Mouse (Mus musculus) intestine, postnatal 0 days (tissue): Measurements from ENCODE around the gene Adamtsl3. TPM values are rescaled to one million over a fixed set of nuclear protein-coding genes. Genes with fewer than 3 reads are reported as not detected.

Experiments
- ATAC-seq: fragments of 200-750 bp; cut with Nextera tagmentation; 2 replicates; pipeline ENCODE4 v1.8.0; 2017; ENCODE audit warnings: mild to moderate bottlenecking, moderate TSS enrichment, moderate library complexity
- H3K27ac ChIP-seq: fragments of 300-500 bp; sonication (generic); 2 replicates; pipeline ENCODE4 v1.5.1; 2014; ENCODE audit warnings: mild to moderate bottlenecking, low read depth, low read length, moderate library complexity
- H3K27me3 ChIP-seq: fragments of 300-500 bp; sonication (generic); replicated peaks from 2 replicates; pipeline ENCODE4 v1.6.1; 2014; ENCODE audit warnings: low read length, mixed read lengths; ENCODE audit not compliant: control insufficient read depth, insufficient read depth
- H3K36me3 ChIP-seq: fragments of 300-500 bp; sonication (generic); 2 replicates; pipeline ENCODE4 v1.6.1; 2014; ENCODE audit warnings: mild to moderate bottlenecking, moderate library complexity; ENCODE audit not compliant: control insufficient read depth, insufficient read depth
- H3K4me1 ChIP-seq: fragments of 300-500 bp; sonication (generic); replicated peaks from 2 replicates; pipeline ENCODE4 v1.6.1; 2014; ENCODE audit warnings: antibody characterized with exemption, low read length, mixed read lengths; ENCODE audit not compliant: control insufficient read depth, insufficient read depth
- H3K4me2 ChIP-seq: fragments of 300-500 bp; sonication (generic); replicated peaks from 2 replicates; pipeline ENCODE4 v1.6.1; 2014; ENCODE audit warnings: low read depth, mild to moderate bottlenecking, moderate library complexity
- H3K4me3 ChIP-seq: fragments of 300-500 bp; sonication (generic); 2 replicates; pipeline ENCODE4 v1.5.1; 2014; ENCODE audit warnings: low read depth, low read length
- H3K9ac ChIP-seq: fragments of 300-500 bp; sonication (generic); 2 replicates; pipeline ENCODE4 v1.6.1; 2014; ENCODE audit warnings: mild to moderate bottlenecking, low read depth, low read length
- H3K9me3 ChIP-seq: fragments of 300-500 bp; sonication (generic); 2 replicates; pipeline ENCODE4 v1.6.1; 2016; ENCODE audit warnings: mixed run types; ENCODE audit not compliant: control insufficient read depth
- CTCF ChIP-seq: sonication (generic); IDR thresholded peaks from 2 replicates; pipeline ENCODE4 v1.5.1; 2016; ENCODE audit warnings: low read depth, mild to moderate bottlenecking, control low read depth, antibody characterized with exemption, moderate library complexity
- WGBS: fragments of 180-500 bp; shearing (Covaris S2); extraction: QIAGEN DNeasy Blood & Tissue Kit; methylation state at CpG from one replicate; pipeline ENCODE4 v1.1.7; 2014; 5-methylcytosine and 5-hydroxymethylcytosine counted together
- polyA plus RNA-seq: library from polyadenylated mRNA; unstranded; fragments of >200 nt; fragmentation: Nextera tagmentation; extraction: Ambion mirVana; gene quantifications from 2 replicates; pipeline ENCODE4 v1.2.1, GENCODE M21; 2015

Gene Adamtsl3
- polyA plus RNA-seq, 1 experiment from 2014 or later: 0.96 TPM

DNA sequence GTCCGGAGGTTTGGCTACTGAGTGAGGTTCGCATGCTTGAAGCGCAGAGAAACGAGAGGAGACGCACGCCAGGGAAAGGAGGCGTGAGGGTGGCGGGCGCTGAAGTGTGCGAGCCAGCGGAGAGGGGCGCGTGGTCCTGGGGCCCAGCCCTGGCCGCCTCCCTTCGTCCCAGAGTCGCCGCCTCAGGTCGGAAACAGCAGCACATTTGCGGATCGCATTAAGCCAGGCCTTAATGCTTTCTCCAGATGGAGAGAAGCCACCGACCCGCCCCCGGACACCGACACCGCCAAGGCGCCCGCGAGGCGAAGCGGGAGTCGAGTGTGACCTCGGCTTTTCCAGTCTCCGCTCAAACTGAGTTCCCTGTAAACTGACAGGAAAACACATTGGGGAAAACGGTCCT, 638 bp downstream of the Adamtsl3 start:
- Histone ChIP-seq H3K36me3 (no peaks in the 10 kb centered on the region), H3K9ac (no peak overlapping the region), H3K9me3 (no peaks in the 10 kb centered on the region), H3K4me3 (peak overlapping the region; percentile 36), H3K4me1 (no peaks in the 10 kb centered on the region), H3K4me2 (peak overlapping the region; percentile 63), H3K27ac (no peak overlapping the region), H3K27me3 (peaks cover 31% of the 10 kb centered on the region)
- TF ChIP-seq CTCF: no peak
- WGBS: 2% methylated on average over 34 of the region's 34 CpGs
- ATAC-seq: no peak

DNA sequence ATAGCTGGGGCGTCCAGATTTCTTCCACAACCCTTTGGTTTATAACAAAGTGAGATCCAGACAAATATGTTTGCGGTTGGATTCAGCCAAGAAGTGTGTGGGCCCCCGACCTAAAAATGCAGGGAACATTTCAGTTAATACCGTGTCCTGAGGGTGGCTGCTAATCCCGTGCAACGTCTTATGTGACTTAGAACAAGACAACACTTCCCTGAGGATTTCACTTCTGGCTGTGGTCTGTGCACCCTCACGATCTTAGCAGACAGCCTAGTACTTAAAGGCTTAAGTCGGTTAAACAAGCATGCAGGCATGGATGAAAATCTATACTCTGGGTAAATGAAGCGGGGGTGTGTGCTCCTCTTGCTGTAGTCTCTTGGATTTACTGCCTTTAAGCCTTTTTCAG, 2.6 kb downstream of the Adamtsl3 start:
- Histone ChIP-seq H3K9ac (no peak overlapping the region), H3K4me3 (no peak overlapping the region), H3K4me1 (no peaks in the 10 kb centered on the region), H3K27me3 (peaks cover 31% of the 10 kb centered on the region), H3K27ac (no peak overlapping the region), H3K9me3 (no peaks in the 10 kb centered on the region), H3K36me3 (no peaks in the 10 kb centered on the region), H3K4me2 (no peak overlapping the region)
- TF ChIP-seq CTCF: no peak
- ATAC-seq: no peak
- WGBS: 70% methylated on average over 9 of the region's 9 CpGs

DNA sequence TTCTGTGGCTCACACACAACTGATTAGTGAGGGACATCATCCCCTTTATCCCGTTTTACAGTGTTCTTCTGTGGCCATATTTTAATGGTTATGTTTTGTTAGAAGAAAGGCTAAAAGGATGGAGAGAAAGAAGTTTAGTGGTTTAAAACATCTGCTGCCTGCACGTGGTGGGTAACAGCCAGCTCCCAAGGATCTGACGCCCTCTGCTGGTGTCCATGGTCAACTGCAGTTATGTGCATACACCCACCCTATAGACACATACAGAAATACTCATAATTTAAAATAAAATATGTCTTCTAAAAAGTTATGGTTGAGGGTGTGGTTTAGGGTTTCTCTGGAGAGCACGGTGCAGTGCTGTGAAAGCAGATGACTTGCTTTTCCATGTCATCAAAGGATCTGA, 3.0 kb downstream of the Adamtsl3 start:
- no peak overlapping the region for H3K27ac ChIP-seq

DNA sequence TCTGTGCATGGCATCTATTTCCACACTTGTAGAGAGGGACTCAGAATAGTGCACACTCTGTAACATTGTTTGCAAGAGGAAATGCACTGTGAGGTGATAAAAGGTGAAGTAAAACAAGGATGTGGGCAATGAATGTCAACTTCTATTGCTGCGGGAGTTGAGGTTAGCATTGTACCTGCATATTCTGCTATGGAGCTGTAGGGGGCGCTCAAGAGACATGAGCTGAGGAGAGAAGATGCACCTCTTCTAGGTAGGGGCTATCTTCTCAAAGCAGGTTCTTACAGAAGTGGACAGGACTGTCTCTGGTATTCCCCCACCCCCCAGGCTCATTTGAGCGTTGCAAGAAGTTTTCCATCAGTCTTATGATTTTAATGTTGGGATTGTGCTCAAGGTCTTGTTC, 3.7 kb downstream of the Adamtsl3 start:
- H3K9ac ChIP-seq: no peak overlapping the region
- H3K9me3 ChIP-seq: no peaks in the 10 kb centered on the region
- 54% methylated on average over 3 of the region's 3 CpGs for WGBS
- H3K36me3 ChIP-seq: no peaks in the 10 kb centered on the region
- no peak overlapping the region for H3K4me2 ChIP-seq
- H3K4me1 ChIP-seq: no peaks in the 10 kb centered on the region
- no peak overlapping the region for H3K4me3 ChIP-seq
- ATAC-seq: no peak
- peaks cover 30% of the 10 kb centered on the region for H3K27me3 ChIP-seq
- peak; percentile 68 for TF ChIP-seq CTCF
- no peak overlapping the region for H3K27ac ChIP-seq

More for the DNA sequence above, 3.0 kb downstream of the Adamtsl3 start:
- no peak overlapping the region for H3K4me3 ChIP-seq
- no peak overlapping the region for H3K4me2 ChIP-seq
- WGBS: 77% methylated on average over 4 of the region's 4 CpGs
- no peaks in the 10 kb centered on the region for H3K4me1 ChIP-seq
- H3K36me3 ChIP-seq: no peaks in the 10 kb centered on the region
- ATAC-seq: no peak
- H3K9ac ChIP-seq: no peak overlapping the region
- peaks cover 31% of the 10 kb centered on the region for H3K27me3 ChIP-seq
- peak; percentile 29 for TF ChIP-seq CTCF
- no peaks in the 10 kb centered on the region for H3K9me3 ChIP-seq

DNA sequence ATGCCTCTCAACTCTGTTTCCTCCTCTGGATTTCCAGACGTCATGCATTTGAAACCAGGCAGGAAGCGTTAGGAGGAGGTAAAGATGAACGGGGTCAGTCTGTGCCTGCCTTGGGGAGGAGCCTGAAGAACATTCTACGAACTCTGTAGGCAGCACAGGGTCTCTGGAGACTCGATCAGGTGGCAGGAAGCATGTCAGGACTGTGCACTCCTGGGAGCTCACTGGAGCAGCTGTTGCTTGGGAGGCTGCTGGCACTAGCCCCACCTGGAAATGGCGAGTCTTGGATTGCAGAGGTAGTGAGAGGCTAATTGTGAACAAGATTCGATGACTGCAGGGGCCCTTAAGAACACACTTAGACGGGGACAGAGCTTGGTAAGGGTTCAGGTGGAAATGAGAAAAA, 6.0 kb downstream of the Adamtsl3 start:
- WGBS: 37% methylated on average over 8 of the region's 8 CpGs
- H3K36me3 ChIP-seq: no peaks in the 10 kb centered on the region
- no peaks in the 10 kb centered on the region for H3K4me1 ChIP-seq
- H3K9me3 ChIP-seq: no peaks in the 10 kb centered on the region
- peaks cover 9% of the 10 kb centered on the region for H3K27me3 ChIP-seq
- no peak overlapping the region for H3K27ac ChIP-seq
- TF ChIP-seq CTCF: no peak
- ATAC-seq: no peak
- no peak overlapping the region for H3K4me2 ChIP-seq
- H3K9ac ChIP-seq: no peak overlapping the region
- no peak overlapping the region for H3K4me3 ChIP-seq

DNA sequence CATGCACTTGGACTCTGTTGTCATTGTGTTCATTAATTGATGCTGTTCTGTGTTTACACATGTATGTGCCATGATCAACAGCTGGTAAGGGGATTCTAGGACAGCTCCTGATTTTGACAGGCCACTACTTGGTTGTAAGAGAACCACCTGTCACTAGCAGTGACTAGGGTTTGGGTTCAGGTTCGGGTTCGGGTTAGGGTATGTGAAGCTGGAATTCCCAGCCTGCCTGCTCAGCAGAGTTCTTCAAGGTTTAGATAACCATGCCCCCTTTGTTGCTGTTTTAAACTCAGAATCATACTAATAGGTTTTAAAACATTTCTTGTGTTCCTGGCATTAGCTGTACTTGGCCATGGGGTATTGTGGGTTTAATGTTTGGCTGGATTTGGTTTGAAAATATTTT, 11.2 kb downstream of the Adamtsl3 start:
- TF ChIP-seq CTCF: no peak
- Histone ChIP-seq H3K4me1 (no peaks in the 10 kb centered on the region), H3K4me2 (no peak overlapping the region), H3K27ac (no peak overlapping the region), H3K27me3 (no peaks in the 10 kb centered on the region), H3K9me3 (no peaks in the 10 kb centered on the region), H3K4me3 (no peak overlapping the region), H3K36me3 (no peaks in the 10 kb centered on the region), H3K9ac (no peak overlapping the region)
- 65% methylated on average over 2 of the region's 2 CpGs for WGBS
- ATAC-seq: no peak

DNA sequence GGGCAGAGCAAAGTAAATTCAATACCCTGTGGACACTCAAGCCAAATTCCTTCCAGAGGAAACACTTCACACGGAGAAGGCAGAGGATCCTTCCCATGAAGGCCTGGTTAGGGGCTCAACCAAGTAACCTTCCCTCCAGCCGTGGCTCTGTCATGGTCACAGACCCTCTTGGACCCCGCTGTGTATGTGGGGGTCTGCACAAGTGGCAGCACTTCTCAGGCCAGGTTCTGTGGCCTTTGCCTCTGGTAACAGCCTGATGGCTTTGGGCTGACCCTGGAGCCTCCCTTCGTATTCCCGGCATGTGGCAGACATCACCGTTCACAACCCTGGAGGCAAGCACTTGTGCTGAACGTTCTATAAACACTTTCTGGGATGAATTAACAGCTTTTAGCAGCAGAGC, 14.3 kb downstream of the Adamtsl3 start:
- no peaks in the 10 kb centered on the region for H3K9me3 ChIP-seq
- WGBS: 59% methylated on average over 7 of the region's 7 CpGs
- H3K27me3 ChIP-seq: no peaks in the 10 kb centered on the region
- no peak overlapping the region for H3K4me2 ChIP-seq
- H3K36me3 ChIP-seq: no peaks in the 10 kb centered on the region
- TF ChIP-seq CTCF: no peak
- no peaks in the 10 kb centered on the region for H3K4me1 ChIP-seq
- no peak overlapping the region for H3K4me3 ChIP-seq
- no peak overlapping the region for H3K9ac ChIP-seq
- no peak for ATAC-seq
- no peak overlapping the region for H3K27ac ChIP-seq
